Mouse (Mus musculus): ENCODE measurements around the gene Slc13a3. TPM values are rescaled to one million over a fixed set of nuclear protein-coding genes. Genes with fewer than 3 reads are reported as not detected.

Slc13a3 gene
- total RNA-seq (2012; rRNA removed), result not detected in 2 replicates
- total RNA-seq (2014; rRNA removed), result not detected in 2 replicates
- not detected in 2 replicates for polyA plus RNA-seq (2012; ENCODE audit: insufficient read length, low read depth)

- dilution Hi-C loops (cut with MboI; ENCODE audit: extremely low pct_ligation_motif_present, extremely low pct_unique_long_range_greater_than_20kb, low sequenced_read_pairs), result no loop called here
- no peak within 1 kb of the TSS for H3K9ac ChIP-seq (ENCODE audit: insufficient read depth, low read depth)
- no peaks in the 10 kb centered on the region for H3K79me2 ChIP-seq (replicated peaks; ENCODE audit: control insufficient read depth, extremely low read depth, insufficient read depth, poor library complexity, severe bottlenecking)
- no peaks in the 10 kb centered on the region for H3K4me1 ChIP-seq (ENCODE audit: control insufficient read depth in 1 of 2, insufficient read depth in 2 of 2)
- no peak within 1 kb of the TSS for H3K27ac ChIP-seq (ENCODE audit: insufficient read depth, low read depth)
- H3K4me3 ChIP-seq (replicated peaks in 1 of 3; ENCODE audit: low read depth in 2 of 3, low read length in 2 of 3, poor library complexity in 1 of 3), result no peak within 1 kb of the TSS
- in situ Hi-C loops (cut with MboI; ENCODE audit: low pct_ligation_motif_present, low pct_unique_long_range_greater_than_20kb, low sequenced_read_pairs), result loop anchor here (10.0 kb wide), 1 partner anchor 108 kb away; the partner anchor contains the start of gene Zfp663
- no peak for TF ChIP-seq JUN (IDR thresholded peaks at IDR 0.05; ENCODE audit: insufficient read depth, low read depth, low read length)
- no peak for TF ChIP-seq PAX5 (IDR thresholded peaks at IDR 0.05; ENCODE audit: low read length)
- TF ChIP-seq IRF4 (IDR thresholded peaks at IDR 0.05; ENCODE audit: low read depth, low read length), result no peak
- no peak for TF ChIP-seq NRF1 (IDR thresholded peaks at IDR 0.05; ENCODE audit: low read depth, low read length)
- TF ChIP-seq MEF2A (IDR thresholded peaks at IDR 0.05; ENCODE audit: borderline replicate concordance, low read depth, low read length), result no peak
- no peak for TF ChIP-seq CHD1 (IDR thresholded peaks at IDR 0.05; ENCODE audit: low read depth, low read length)
- TF ChIP-seq NELFE (IDR thresholded peaks at IDR 0.05; ENCODE audit: low read depth, low read length), result no peak
- no peak for TF ChIP-seq RAD21 (IDR thresholded peaks at IDR 0.05; ENCODE audit: low read depth, low read length)
- TF ChIP-seq POLR2AphosphoS2 (IDR thresholded peaks at IDR 0.05; ENCODE audit: low read depth, low read length), result no peak
- TF ChIP-seq USF2 (conservative IDR thresholded peaks at IDR 0.05; ENCODE audit: low read depth, low read length), result no peak
- TF ChIP-seq MYC (IDR thresholded peaks at IDR 0.05; ENCODE audit: low read depth, low read length), result no peak
- TF ChIP-seq KAT2A (IDR thresholded peaks at IDR 0.05; ENCODE audit: insufficient replicate concordance, low read length), result no peak
- TF ChIP-seq EP300 (IDR thresholded peaks at IDR 0.05; ENCODE audit: low read length), result no peak
- no peak for TF ChIP-seq ZMIZ1 (IDR thresholded peaks at IDR 0.05; ENCODE audit: low read depth, low read length)
- no peaks in the 10 kb centered on the region for H3K36me3 ChIP-seq (replicated peaks in 1 of 2; ENCODE audit: control insufficient read depth in 1 of 2, insufficient read depth in 1 of 2, low read length in 1 of 2)
- H3K4me2 ChIP-seq (ENCODE audit: insufficient read depth, low read depth, poor library complexity, severe bottlenecking), result no peak within 1 kb of the TSS
- H3K9me3 ChIP-seq (replicated peaks; ENCODE audit: low read length), result no peaks in the 10 kb centered on the region
- H3K27me3 ChIP-seq (replicated peaks), result peaks cover 91% of the 10 kb centered on the region
- DNase-seq (ENCODE audit: extremely low read depth), result no peak
These were observed at the start of gene Slc13a3 for GRCm38 (mm10) chr2:165473003-165473402. Gene Slc13a3, minus strand, starts transcription at chr2:165473230.

GRCm38 (mm10) chr2:165515178-165515728 lies 42.2 kb upstream of the Slc13a3 start:
- Histone ChIP-seq H3K4me2 (ENCODE audit: insufficient read depth, low read depth, poor library complexity, severe bottlenecking) (no peak overlapping the region), H3K4me3 (replicated peaks in 1 of 3; ENCODE audit: low read depth in 2 of 3, low read length in 2 of 3, poor library complexity in 1 of 3) (no peak overlapping the region), H3K27me3 (replicated peaks) (peaks cover 85% of the 10 kb centered on the region), H3K9ac (ENCODE audit: insufficient read depth, low read depth) (no peak overlapping the region), H3K27ac (ENCODE audit: insufficient read depth, low read depth) (no peak overlapping the region), H3K36me3 (replicated peaks in 1 of 2; ENCODE audit: control insufficient read depth in 1 of 2, insufficient read depth in 1 of 2, low read length in 1 of 2) (no peaks in the 10 kb centered on the region), H3K79me2 (replicated peaks; ENCODE audit: control insufficient read depth, extremely low read depth, insufficient read depth, poor library complexity, severe bottlenecking) (no peaks in the 10 kb centered on the region), H3K4me1 (ENCODE audit: control insufficient read depth in 1 of 2, insufficient read depth in 2 of 2) (no peaks in the 10 kb centered on the region), H3K9me3 (replicated peaks; ENCODE audit: low read length) (no peaks in the 10 kb centered on the region)
- in situ Hi-C loops (cut with MboI; ENCODE audit: low pct_ligation_motif_present, low pct_unique_long_range_greater_than_20kb, low sequenced_read_pairs) (no loop called here), dilution Hi-C loops (cut with MboI; ENCODE audit: extremely low pct_ligation_motif_present, extremely low pct_unique_long_range_greater_than_20kb, low sequenced_read_pairs) (no loop called here)
- no peak for DNase-seq (ENCODE audit: extremely low read depth)
- no peak for TF ChIP-seq MEF2A (IDR thresholded peaks at IDR 0.05; ENCODE audit: borderline replicate concordance, low read depth, low read length)
- TF ChIP-seq KAT2A (IDR thresholded peaks at IDR 0.05; ENCODE audit: insufficient replicate concordance, low read length), result no peak
- TF ChIP-seq RCOR1 (conservative IDR thresholded peaks at IDR 0.05; ENCODE audit: low read depth, low read length), result no peak
- TF ChIP-seq ZNF384 (IDR thresholded peaks at IDR 0.05; ENCODE audit: low read depth, low read length), result no peak
- TF ChIP-seq CHD1 (IDR thresholded peaks at IDR 0.05; ENCODE audit: low read depth, low read length), result no peak
- TF ChIP-seq MAX (IDR thresholded peaks at IDR 0.05; ENCODE audit: low read length), result no peak
- TF ChIP-seq CTCF (conservative IDR thresholded peaks at IDR 0.05 in 1 of 2, IDR thresholded peaks at IDR 0.05 in 1 of 2; ENCODE audit: low read depth in 2 of 2, low read length in 2 of 2), result no peak
- TF ChIP-seq ZMIZ1 (IDR thresholded peaks at IDR 0.05; ENCODE audit: low read depth, low read length), result no peak
- no peak for TF ChIP-seq ZKSCAN1 (IDR thresholded peaks at IDR 0.05; ENCODE audit: borderline replicate concordance, low read depth, low read length)
- TF ChIP-seq EP300 (IDR thresholded peaks at IDR 0.05; ENCODE audit: low read length), result no peak
- no peak for TF ChIP-seq HCFC1 (IDR thresholded peaks at IDR 0.05; ENCODE audit: low read depth, low read length)
- TF ChIP-seq SIN3A (IDR thresholded peaks at IDR 0.05; ENCODE audit: low read length), result no peak
